Mouse (Mus musculus): ENCODE measurements around the gene Gm20695.

DNA sequence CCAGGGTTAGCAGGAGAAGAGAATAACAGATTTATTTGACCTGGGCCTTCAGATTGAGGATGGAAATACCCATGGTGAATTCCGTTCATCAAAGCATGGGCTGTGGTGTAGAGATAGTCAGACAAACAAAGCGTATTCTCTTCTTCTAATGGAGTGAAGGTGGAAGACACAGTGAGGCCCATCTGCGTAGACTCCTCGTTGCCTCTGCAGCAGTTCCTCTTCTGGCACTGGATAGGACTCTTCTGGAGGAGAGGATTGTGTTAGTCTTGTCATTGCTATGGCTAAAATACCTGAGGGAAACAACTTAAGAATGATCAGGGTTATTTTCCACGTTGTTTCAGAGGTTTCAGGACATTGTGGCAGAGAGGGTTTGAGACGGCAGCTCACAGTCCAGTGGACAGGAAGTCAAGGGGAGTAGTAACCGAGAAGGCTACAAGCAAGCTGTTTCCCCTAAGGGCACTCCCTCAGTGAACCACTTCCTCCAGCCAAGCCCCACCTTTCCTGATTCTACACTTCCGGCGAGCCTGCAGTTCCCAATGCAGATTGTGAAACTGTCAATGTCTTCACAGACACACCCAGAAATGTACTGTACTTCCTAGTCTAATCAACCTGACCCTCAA, 10.8 kb downstream of the Gm20695 start:
- TF ChIP-seq CTCF (IDR thresholded peaks at IDR 0.05; ENCODE audit: borderline replicate concordance, insufficient read depth, low read length) (no peak), POLR2A (IDR thresholded peaks at IDR 0.05; ENCODE audit: low read depth, low read length) (no peak)
